Mouse (Mus musculus) 3T3-L1 (cell line): ENCODE results near the gene Rilpl1.
A peak's percentile ranks its signal among the peaks of the same experiment; 100 is the strongest.
"Not testable (repeated sequence)": the region's sequence is repeated elsewhere in the genome, so short reads cannot be mapped to it uniquely, and the experiment has no call there.

Source experiments
- DNase-seq: peaks from one replicate; pipeline ENCODE4 v3.0.0-alpha.2; 2015; ENCODE audit warnings: low read depth, low spot score

Rilpl1 gene

GRCm38 (mm10) chr5:124529697-124530096, 1.5 kb downstream of the Rilpl1 start:
- no peak for DNase-seq

GRCm38 (mm10) chr5:124529191-124529651, 2.0 kb downstream of the Rilpl1 start:
- no peak for DNase-seq

- DNase-seq = no peak
Measured at GRCm38 (mm10) chr5:124528791-124529190, 2.4 kb downstream of the Rilpl1 start.

- DNase-seq = no peak
Measured at GRCm38 (mm10) chr5:124528351-124528750, 2.8 kb downstream of the Rilpl1 start.

- no peak for DNase-seq
Measured at GRCm38 (mm10) chr5:124524943-124525342, 6.2 kb downstream of the Rilpl1 start.

- no peak for DNase-seq
Measured at GRCm38 (mm10) chr5:124523032-124523431, 8.2 kb downstream of the Rilpl1 start.

- DNase-seq = no peak
Measured at GRCm38 (mm10) chr5:124521588-124521987, 9.6 kb downstream of the Rilpl1 start.

GRCm38 (mm10) chr5:124518648-124519047, 12.5 kb downstream of the Rilpl1 start:
- no peak for DNase-seq

- no peak for DNase-seq
Measured at GRCm38 (mm10) chr5:124515789-124516188, 15.4 kb downstream of the Rilpl1 start.

GRCm38 (mm10) chr5:124510536-124511050, 20.6 kb downstream of the Rilpl1 start:
- DNase-seq = no peak

GRCm38 (mm10) chr5:124509742-124510237, 21.4 kb downstream of the Rilpl1 start:
- DNase-seq = peak; percentile 90

- DNase-seq = no peak
Measured at GRCm38 (mm10) chr5:124509200-124509599, 22.0 kb downstream of the Rilpl1 start.

GRCm38 (mm10) chr5:124506731-124507359, 24.3 kb downstream of the Rilpl1 start:
- peak; percentile 79 for DNase-seq

GRCm38 (mm10) chr5:124505235-124505634, 26.0 kb downstream of the Rilpl1 start:
- DNase-seq = no peak

GRCm38 (mm10) chr5:124503742-124504141, 27.4 kb downstream of the Rilpl1 start:
- DNase-seq = no peak

GRCm38 (mm10) chr5:124501541-124501940, 29.6 kb downstream of the Rilpl1 start:
- no peak for DNase-seq

GRCm38 (mm10) chr5:124500573-124500972, 30.6 kb downstream of the Rilpl1 start:
- no peak for DNase-seq

- not testable (repeated sequence) for DNase-seq
Measured at GRCm38 (mm10) chr5:124500037-124500436, 31.2 kb downstream of the Rilpl1 start.

GRCm38 (mm10) chr5:124499001-124499400, 32.2 kb downstream of the Rilpl1 start:
- DNase-seq = no peak

- DNase-seq = no peak
Measured at GRCm38 (mm10) chr5:124498221-124498876, 32.8 kb downstream of the Rilpl1 start.

- no peak for DNase-seq
Measured at GRCm38 (mm10) chr5:124496614-124497514, 34.3 kb downstream of the Rilpl1 start.

GRCm38 (mm10) chr5:124495547-124495946, 35.6 kb downstream of the Rilpl1 start:
- no peak for DNase-seq
